Mouse (Mus musculus) mammary gland, adult 2 months (tissue): Measurements from ENCODE around the gene Gm38393. TPM values are rescaled to one million over a fixed set of nuclear protein-coding genes. Genes with fewer than 3 reads are reported as not detected.

Experiments used
- polyA plus RNA-seq: library from polyadenylated mRNA; depleted of rRNA; stranded (reverse); fragments of >200 nt; gene quantifications from 2 replicates; pipeline ENCODE4 v1.2.3, GENCODE M21; 2012; ENCODE audit warnings: low replicate concordance; rRNA removed

Gene Gm38393
- polyA plus RNA-seq: 0.05 and 6.9 TPM in 2 replicates

DNA sequence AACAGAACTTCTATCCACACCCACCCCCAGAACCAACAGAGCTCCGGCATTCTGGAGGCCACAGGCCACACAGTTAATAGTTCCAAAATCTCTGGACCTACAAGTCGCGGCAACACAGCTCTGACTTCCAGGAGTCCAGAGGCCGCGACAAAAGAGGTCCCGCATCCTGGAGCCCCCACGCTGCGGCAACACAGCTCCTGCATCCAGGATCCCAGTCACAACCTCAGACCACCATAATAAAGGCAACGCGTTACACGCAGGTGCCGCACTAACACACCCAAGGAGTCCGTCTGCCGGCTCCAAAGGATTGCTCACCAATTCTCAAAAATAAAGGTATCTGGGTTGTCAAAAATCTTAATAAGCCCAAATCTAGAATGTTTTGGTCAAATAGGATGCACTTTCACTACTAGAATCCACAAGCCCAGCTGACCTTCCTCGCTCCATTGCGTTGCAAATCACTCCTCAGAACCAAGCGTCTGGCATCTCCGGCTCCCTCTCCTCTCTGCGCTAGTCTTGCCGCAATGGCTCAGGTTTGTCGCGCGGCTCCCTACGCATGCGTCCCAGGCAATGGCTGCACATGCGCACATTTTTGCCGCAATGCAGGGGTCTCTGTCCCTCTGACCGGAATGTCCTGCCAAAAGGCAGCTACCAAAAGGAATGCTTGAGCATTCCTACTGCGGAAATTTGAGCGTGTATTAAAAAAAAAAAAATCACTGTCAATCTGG is at the start of gene Gm38393, which contains the start of gene Snurf:
TSS of gene Gm38393 (minus strand) at position 459 of the 725 bp plus-strand sequence.
TSS of gene Snurf (minus strand) at position 444 of the 725 bp plus-strand sequence.

Other genes starting within 250 kb of the Gm38393 start
- gene Snurf, start within 50 bp of the Gm38393 start, polyA plus RNA-seq: not detected in 2 replicates
- gene Snrpn, start 135.2 kb upstream of the Gm38393 start, polyA plus RNA-seq: 19.5 and 23.8 TPM in 2 replicates